Mouse (Mus musculus) left cerebral cortex, adult 18-20 months (tissue): ENCODE data around the gene Ipcef1. TPM values are rescaled to one million over a fixed set of nuclear protein-coding genes. Genes with fewer than 3 reads are reported as not detected.

Experiments used
- DNase-seq, 2 experiments: peaks; one replicate each; pipeline ENCODE4 v3.0.0; 2021 to 2022; ENCODE audit warnings: low spot score in 2 of 2, mixed read lengths in 1 of 2
- total RNA-seq, 2 experiments: library from RNA; stranded (reverse); gene quantifications; 2 replicates each; pipeline ENCODE4 v1.2.3; 2021

Gene Ipcef1
- total RNA-seq, 2 experiments from 2014 or later = 95.5 to 103 TPM

DNA sequence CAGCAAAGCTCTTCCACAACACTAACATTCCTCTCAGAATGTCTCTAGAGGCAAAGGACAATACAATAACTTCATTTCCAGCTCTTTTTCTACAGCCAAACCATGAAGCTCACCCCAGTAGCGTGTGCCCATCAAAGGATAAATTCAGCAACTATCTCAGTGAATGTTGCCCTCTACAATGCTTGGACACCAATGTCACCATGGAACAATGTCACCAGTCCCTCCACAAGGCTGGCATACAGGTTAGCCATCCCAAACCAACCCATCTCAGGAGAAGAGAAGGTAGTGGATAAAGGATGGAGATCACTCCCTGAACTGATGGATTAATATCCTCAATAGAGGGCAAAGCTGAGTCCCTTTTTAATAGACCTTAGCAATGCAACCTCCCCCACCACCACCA, 73.5 kb downstream of the Ipcef1 start:
- no peak for DNase-seq

DNA sequence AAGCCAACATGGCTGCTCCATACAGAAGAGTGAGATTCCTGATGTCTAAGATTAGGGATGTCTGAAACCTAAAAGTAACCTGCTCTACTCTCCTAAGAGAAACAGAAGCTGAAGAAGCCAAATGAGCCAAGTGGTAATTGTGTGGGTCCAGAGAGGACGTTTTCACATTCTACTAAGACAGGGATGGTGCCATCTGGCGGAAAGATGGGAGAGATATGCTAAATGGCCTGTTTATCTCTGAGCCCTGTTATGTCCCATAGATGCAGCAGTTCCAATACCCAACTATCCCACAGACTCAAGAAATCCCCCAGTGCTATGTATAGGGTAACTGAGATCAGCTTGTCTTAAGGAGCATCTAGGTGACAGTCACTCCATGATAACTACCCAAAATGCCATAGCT, 74.4 kb downstream of the Ipcef1 start:
- peak in 1 of 2 experiments; percentile 31 for DNase-seq

DNA sequence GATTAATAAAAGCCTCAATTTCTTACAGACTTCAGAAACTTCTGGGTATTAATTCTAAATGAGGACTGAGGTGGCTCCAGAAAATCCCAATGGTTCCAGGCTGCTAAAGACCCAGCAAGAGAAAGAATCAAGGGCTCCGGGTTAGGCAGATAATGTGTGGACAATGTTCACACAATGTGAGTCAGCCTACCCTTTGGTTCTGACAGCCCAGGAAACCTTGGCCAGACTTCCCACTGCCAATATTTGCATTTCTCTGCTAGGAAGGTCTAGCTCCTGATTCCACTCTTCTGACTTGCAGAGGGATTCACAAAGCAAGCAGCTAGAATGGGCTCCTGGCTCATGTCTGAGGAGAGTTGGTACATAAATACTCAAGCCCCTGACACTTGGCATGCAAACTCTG, 83.9 kb downstream of the Ipcef1 start:
- DNase-seq = no peak

DNA sequence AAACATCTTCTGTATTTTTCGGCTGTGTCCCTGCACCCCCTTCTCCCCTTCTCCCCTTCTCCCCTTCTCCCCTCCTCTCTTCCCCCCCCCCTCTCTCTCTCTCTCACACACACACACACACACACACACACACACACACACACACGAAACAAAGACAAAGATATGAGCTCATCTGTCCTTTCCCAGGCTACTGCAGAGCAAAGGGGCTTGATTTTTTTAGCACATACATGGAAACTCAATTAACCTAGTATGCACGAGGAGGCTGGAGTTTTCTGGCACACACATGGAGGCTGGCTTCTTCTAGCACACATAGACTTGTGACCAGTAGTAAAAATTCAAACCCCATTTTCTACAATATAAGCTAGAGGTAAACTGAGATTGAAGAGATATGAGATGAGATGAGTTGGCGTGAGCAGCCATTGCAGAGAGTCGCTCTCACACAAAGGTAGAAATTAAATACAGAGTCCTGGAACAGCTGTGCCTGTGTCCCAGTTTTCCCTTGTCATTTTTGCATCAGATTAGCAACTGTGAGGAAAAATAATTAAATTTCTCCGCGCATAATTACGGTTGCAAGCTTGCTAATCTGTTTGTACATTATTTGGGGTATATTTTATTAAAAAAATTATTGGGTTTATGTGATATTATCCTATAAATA, 84.6 kb downstream of the Ipcef1 start:
- DNase-seq = no peak

DNA sequence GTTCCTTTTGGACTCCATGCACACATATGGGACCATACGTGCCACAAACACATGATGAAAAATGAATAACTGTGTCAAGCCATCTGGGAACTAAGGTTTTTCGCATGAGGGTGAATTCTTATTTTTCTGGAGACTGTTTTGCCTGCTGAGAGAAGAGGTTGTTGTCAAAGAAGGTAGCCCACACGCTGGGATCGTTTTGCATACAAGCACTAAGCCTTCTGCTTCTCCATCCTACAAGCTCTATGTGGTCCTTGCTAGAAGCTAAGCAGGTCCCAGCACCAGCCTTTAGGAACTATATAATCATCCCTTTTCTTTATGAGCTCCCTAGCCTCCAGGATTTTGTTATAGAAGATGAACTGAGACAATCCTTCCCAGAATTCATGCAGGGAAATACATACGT, 93.5 kb downstream of the Ipcef1 start:
- DNase-seq = no peak

DNA sequence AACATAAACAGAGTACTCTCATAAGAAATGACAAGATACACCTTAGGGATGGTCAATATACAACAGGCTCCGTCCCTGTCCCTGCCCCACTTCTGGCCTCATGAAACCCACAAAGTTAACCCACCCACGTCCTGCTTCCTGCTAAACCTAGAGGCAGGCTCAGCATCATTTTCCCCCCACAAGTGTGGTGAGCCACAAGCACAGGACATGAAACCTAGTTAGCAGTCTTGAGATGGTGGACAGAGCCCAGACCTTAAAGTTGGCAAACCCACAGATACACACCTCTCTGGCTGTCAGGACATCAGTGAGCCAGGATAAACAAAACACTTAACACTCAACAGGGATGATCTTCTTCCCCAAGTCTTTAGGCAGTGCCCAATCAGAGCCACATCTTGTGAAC, 95.9 kb downstream of the Ipcef1 start:
- no peak for DNase-seq

DNA sequence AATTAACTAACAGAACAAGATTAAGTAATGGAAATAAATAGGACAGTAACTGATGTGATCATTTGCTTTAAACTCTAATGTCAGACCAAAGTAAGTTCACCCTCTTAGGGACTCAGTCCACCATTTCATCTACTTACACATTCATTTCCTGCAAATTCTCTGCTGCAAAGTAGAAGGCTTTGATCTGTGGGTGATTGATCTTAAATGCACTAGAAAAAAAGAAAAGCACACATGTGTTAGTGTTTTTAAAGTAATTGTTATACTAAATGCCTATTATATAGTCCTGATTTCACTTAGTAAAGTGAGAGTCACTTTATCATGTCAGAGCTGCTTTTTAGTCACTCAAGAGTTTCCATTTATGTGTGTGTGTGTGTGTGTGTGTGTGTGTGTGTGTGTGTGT, 97.7 kb downstream of the Ipcef1 start:
- no peak for DNase-seq

DNA sequence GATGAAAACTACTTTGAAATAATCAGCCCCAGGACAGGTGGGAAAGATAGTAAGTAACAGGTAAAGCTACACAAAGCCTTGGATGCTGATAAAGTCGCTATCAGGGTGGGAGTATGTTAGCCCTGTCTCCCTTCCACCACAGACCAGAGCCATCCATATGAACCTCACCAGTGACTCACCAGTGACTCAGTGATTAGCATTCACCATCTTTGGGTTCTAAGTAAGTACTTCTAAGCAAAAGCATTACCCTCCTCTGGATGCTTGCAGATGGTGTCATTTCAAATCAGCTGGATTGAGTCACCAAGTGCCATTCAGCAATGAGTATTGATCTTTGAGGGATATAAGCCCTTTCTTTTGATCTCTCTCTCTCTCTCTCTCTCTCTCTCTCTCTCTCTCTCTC, 99.2 kb downstream of the Ipcef1 start:
- no peak for DNase-seq

DNA sequence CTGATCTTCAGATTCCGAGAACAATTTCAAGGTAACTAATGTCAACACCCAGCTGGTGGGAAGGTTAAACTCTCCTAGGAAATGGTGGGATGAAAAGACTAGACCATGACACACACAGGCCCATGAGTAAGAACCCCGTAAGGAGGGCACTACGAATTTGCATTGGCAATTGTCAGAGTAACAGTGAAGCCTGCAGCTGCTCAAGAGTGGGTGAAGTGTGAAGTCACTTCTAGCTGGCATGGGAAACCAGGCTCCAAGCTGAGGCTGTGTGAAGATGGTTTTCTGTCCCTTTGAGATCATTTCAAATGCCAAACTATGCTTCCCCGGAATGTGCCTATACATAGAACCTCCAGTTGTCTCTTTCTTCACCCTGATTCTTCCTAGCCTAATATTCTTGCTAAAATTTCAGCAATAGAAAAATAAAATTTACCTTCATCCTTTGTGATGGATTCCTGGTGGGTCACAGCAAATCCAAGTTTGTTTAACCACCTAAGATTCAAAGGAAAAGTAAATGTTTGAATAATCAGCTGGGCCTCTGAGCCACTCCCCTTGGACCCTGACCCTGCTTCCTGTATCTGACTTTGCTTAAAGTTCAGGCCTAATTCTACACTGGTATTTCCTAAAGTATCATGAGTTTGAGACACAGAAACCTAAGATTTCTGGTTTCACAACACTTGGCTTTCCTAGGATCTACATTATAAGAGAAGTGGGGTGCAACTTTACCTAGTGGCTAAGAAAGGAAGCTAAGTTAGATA, 115.4 kb downstream of the Ipcef1 start:
- DNase-seq = peak; percentile 75 to 84

DNA sequence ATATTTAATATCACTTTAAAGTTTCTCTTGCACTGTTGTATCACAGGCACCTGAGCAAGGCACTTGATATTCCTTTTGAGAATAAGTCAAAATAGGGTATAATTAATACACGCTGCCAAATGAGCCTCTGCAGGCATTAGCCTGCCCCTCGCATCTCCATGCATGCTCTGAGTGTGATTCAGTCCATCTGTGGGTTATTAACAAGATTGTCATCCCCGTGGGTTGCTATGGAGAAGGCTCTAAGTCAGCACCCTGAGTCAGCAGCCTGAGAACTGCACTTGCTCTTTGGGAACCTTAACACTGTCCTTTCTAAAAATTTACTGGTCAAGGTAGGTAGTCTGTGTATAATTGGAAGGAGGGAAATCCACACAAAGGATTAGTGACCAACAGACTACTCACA, 117.5 kb downstream of the Ipcef1 start:
- no peak for DNase-seq

DNA sequence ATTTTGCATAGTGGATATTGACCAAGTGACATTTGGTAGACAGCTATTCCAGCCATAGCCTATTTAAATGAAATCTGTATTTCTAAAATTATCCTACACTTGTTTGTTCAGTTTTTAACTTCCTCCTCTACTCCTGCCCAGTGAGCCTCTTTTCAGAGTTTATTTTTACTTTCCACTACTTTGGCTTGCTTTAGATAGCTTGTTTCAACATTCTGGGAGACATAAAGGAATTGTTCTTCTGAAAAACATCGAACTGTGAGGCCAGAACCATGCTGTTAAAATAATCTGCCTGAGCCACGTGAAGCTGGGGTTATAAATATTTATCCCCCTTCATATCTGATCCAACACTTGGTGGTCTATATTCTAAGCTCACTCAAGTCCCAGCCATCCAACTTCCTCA, 121.4 kb downstream of the Ipcef1 start:
- DNase-seq = no peak

DNA sequence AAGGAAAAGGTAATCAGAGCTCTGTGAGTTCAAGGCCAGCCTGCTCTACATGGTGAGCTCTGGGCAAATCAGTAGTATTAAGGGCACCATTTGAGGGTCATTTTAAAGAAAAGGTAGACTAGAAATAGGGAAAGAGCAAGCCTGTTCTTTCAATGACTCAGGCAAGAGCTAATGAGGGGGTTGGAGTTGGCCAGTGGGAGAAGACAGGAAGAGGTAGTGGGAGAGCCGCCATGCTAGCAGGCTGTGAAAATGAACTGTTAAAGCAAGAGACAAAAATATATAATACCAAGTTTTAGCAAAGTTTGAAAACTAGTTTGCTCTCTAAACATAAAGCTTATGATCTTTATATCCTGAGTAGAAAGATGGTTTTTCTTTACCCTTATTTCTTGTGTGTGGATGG, 121.9 kb downstream of the Ipcef1 start:
- no peak for DNase-seq

DNA sequence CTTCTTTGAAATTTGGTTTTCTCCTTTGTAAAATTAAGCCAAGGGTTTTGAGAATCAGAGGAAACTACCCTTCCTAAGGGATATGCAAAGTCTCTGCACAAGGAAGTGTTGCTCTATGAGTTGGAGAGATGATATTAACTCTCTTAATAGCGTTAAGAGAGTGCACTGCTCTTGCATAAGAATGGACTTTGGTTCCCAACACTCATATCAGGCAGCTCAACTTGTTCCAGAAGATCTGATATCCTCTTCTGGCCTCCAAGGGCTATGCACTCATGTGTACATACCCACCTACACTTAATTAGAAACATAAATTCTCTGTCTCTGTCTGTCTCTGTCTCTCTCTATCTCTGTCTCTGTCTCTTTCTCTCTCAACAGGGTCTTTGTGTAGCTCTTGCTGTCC, 123.4 kb downstream of the Ipcef1 start:
- no peak for DNase-seq

DNA sequence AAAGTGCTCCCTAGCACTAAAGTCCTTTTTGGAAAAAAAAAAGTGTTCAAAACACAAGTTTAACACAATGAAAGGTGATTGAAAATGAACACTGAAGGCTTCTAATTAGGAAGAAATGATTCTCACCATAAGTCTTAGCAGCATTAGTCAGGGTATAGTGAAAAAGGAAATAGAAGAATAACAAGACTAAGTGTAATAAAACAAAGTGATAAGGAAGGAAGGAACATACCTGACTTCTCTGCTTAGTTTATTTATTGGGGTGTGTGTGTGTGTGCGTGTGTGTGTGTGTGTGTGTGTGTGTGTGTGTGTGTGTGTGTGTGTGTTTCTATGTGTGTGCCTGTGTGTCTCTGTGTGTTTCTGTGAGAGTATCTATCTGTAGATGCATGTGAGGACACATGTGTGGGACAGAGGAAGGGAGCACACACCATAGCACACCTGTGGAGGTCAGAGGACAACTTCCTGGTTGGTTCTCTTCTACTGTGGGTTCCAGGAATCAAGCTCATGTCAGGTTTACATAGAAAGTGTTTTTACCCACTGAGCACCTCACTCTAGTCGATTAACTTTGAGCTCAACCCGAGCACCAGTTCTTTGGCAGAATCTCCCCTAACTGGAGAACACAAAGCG, 124.6 kb downstream of the Ipcef1 start:
- DNase-seq = no peak

DNA sequence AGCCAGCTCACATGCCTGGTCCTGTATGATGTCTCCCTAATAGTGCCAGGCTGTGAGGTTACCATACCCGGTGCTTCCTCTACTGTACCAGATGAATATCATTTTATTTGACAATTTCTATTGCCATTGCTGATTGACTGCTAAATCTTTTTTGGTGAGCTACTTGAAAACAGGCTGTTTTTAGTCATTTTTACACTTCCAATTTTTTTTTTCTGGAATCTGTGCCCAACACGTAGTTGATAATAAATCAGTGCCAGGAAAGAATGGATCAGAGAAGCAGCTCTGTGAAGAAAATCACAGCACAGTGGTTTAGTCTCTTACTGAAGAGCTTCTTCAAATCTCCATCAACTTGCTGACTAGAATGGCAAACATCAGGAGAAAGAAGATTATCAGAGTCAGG, 125.6 kb downstream of the Ipcef1 start:
- no peak for DNase-seq

DNA sequence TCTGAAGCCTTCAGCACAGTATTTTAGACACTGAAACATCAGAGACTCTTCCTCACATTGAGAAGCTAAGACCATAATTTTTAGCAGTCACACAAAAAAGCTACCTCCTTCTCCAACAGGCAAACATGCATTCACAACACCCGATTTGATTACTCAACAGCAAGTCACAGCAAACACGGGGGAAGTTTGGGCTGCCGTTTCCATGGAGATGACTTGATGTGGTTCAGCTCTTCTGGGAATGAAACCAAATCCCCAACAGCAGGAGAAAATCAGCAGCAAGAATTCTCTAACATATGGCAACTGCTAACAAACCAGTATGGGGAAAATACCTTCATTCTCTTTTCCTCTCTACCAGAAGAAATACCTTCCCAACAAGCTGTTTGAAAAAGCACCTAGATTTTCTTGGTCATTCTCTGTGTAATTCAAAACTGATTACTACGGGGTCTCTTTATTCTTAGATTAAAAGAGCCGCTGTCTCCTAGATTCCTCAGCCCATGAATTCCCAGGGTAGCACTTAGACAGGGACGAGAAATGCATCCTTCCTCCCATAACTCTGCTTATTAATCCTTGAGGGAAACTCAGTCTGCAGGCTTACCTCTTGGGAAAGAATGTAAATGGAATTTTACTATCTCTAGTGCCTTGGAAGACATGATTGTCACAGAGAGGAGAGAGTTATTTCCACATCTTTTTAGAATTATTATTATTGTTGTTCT, 135.6 kb downstream of the Ipcef1 start:
- DNase-seq = peak; percentile 53 to 75

DNA sequence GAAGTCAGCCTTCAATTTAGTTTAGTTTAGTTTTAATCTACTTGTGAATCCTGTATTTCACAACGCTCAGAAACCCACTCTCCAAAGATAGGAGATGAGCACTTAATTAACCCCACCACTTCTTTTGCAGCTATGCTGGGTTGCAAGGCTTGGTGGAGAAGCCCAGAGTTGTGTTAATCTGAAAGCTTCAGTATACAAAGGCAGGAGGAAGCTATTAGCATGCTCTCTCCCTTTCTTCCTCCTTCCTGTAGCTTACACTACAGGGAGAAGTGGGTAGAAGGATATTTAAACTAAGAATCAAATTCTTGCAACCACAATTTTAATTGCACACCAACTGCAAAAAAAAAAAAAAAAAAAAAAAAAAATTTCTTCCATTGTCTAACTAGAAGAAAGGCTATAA, 136.3 kb downstream of the Ipcef1 start:
- DNase-seq = no peak

DNA sequence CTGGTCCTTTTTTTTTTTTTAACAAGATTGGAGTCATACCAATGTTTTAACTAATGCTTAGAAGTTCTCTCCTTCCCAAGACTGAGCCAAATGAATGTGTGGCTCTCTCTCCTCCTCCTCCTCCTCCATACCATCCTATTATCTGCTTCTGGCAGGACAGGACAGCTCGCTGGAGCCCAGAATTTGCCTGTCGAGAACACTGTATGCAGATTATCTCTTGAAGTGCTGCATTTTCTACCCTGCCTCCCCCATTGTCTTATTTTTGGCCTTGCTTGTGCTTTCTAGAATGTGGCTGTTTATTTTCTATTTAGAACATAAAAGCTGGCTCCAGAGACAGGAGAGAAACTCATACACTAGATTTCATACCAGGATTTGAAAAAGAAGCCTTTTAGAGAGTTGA, 142.5 kb downstream of the Ipcef1 start:
- DNase-seq = peak in 1 of 2 experiments; percentile 52

DNA sequence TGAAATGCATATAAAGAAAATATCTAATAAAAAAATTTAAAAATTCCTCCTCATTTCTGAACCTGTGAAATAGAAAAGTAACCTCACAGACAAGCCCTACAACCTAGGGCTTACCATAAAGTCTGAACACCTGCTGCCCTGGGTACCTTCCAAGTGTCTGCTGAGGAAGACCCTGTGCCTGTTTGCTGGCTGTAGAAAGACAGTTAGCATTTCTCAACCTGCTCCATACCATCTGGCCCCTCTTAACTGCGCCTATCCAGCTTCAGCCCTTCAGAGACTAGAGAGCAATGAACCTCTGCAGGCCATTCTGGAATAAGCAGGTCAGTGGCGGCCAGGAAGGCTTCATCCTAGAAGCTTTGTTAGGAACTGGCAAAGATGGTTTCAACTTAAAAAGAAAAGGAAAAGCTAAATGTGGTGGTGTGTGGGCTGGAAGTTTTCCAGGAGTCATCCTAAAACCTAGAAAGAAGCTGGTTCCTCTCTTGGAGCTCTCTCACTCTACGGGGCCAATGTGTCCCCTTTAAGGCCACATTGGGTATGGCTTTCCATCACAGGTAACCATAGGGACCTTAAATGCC, 150.4 kb downstream of the Ipcef1 start:
- DNase-seq = no peak

DNA sequence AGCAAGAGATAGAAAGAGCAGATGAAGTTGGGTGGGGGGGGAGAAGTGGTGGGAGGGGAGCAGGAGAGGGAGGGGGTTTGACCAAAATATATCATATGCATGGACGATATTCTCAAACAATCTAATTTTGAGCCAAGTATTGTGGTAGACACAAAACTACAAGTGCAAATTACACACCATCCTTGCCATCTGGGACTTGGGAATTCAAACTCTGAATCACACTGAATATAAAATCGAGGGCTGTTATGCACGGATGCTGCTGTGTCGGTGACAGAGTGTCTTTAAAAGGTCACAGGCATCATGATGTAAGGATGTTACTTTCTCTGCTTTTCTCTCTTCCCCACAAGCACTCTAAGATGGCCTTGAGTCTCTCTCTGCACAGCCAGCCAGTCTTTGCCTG, 152.2 kb downstream of the Ipcef1 start:
- DNase-seq = no peak

DNA sequence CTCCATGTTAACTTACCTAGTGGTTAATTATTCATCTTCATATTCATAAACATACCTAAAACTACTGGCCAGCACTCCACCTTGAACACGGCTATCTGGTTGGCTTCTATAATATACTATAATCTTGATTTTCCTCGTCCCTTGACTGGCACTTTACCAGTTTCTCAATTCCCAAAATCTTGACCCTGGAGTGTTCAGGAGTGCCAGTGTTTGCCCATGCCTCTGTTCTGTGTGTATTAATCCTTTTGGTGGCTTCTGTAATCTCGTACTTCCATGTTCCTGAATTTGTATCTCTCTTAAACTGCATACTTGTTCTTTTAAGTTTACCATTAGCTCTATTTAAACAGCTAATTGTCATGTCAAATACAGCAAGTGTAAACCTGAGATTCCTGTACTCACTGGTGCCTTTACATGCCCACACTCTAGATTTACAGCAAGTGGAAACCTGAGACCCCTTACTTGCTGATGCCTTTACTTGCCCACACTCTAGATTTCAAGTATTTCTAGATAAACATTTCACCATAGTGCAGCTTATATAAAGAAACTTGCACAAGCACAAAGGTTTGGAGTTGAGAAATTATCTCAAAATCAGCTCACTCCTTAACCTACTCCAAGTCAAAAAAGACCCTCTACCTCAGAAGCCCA, 155.5 kb downstream of the Ipcef1 start:
- DNase-seq = no peak
